Mouse (Mus musculus) splenic B cell, adult 2 months (primary cell): Measurements from ENCODE around the gene Lzts3.

Experiments
- DNase-seq: peaks from one replicate; pipeline ENCODE4 v3.0.0-alpha.2; 2011; ENCODE audit warnings: low read depth, low spot score
- H3K27me3 ChIP-seq: 2 replicates; pipeline ENCODE4 v1.6.1; 2012; ENCODE audit warnings: mild to moderate bottlenecking, low read length, moderate library complexity, mixed read lengths; ENCODE audit not compliant: control insufficient read depth, poor library complexity, insufficient read depth, severe bottlenecking
- H3K36me3 ChIP-seq: 2 replicates; pipeline ENCODE4 v1.6.1; 2012; ENCODE audit warnings: mild to moderate bottlenecking, low read length, moderate library complexity, mixed read lengths; ENCODE audit not compliant: control insufficient read depth, poor library complexity, insufficient read depth, severe bottlenecking

The Lzts3 gene

DNA sequence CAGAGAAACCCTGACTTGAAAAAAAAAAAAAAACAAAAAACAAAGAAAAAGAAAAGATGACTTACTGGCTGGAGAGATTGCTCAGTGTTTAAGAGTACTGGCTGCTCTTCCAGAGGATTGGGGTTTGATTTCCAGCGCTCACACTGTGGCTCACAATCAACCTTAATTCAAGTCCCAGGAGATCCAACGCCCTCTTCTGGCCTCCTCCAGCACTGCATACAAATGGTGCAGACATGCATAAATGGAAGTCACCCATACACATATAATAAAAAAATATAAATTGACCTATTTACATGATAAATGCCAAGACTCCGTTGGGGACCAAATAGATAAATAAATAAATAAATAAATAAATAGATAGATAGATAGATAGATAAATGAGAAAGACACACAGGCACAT is 14.2 kb downstream of the Lzts3 start:
- peak; percentile 43 for DNase-seq

DNA sequence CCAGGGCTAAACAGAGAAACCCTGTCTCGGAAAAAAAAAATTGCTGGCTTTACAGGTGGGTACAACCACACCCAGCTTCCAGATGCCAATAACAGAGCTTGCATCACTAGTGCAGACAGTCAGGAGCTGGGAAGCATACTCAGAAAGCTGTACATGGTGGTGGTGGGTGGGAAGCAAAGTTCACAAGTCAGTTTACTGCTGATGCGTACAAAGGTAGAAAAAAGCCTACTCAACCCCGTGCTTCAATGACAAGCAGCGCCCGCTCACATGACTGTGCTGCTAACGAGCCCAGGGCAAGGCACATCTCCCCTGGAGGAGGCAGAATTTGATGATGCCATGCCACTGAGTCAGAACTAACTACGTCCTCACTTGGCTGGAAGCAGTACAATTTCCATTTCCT is 23.6 kb downstream of the Lzts3 start:
- DNase-seq: no peak
- no peaks in the 10 kb centered on the region for H3K27me3 ChIP-seq

More for the DNA sequence above, 14.2 kb downstream of the Lzts3 start:
- H3K36me3 ChIP-seq: no peaks in the 10 kb centered on the region; the same call in 1 of the 2 replicates
- no peaks in the 10 kb centered on the region for H3K27me3 ChIP-seq

GRCm38 (mm10) chr2:130613091-130613490 is 29.5 kb downstream of the Lzts3 start:
- H3K27me3 ChIP-seq: no peaks in the 10 kb centered on the region
- peaks cover 2% of the 10 kb centered on the region; the same call in 1 of the 2 replicates for H3K36me3 ChIP-seq
- DNase-seq: no peak

More for the DNA sequence above, 23.6 kb downstream of the Lzts3 start:
- peaks cover 4% of the 10 kb centered on the region; the same call in 1 of the 2 replicates for H3K36me3 ChIP-seq

GRCm38 (mm10) chr2:130602195-130602594 is 40.4 kb downstream of the Lzts3 start:
- DNase-seq: no peak
- H3K27me3 ChIP-seq: no peaks in the 10 kb centered on the region
- peaks cover 4% of the 10 kb centered on the region; the same call in 1 of the 2 replicates for H3K36me3 ChIP-seq

- peaks cover 6% of the 10 kb centered on the region; the same call in 1 of the 2 replicates for H3K36me3 ChIP-seq
- no peak for DNase-seq
- no peaks in the 10 kb centered on the region for H3K27me3 ChIP-seq
These were observed 44.2 kb downstream of the Lzts3 start for GRCm38 (mm10) chr2:130598399-130598798.

GRCm38 (mm10) chr2:130597601-130598010 is 45.0 kb downstream of the Lzts3 start:
- no peaks in the 10 kb centered on the region for H3K27me3 ChIP-seq
- peak; percentile 34 for DNase-seq
- H3K36me3 ChIP-seq: peaks cover 6% of the 10 kb centered on the region; the same call in 1 of the 2 replicates

DNA sequence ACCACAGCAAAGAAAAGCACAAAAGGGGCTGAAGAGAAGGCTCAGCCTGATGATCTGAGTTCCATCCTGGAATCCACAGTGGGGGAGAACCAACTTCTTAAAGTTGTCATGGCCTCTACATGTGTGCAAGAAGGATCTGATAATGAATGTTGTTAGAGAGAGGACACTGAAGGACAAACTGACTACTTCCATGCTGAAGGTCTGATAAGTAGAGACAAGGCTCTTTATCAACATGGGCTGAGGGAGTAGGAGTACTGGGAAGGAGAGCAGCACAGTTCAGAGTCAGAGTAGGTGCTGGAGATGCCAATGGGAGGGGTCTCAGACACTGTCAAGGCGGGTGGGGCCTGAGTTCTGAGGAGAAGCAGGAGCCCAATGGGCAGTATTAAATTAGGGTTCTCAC is 47.0 kb downstream of the Lzts3 start:
- Histone ChIP-seq H3K27me3 (no peaks in the 10 kb centered on the region), H3K36me3 (peaks cover 8% of the 10 kb centered on the region)
- no peak for DNase-seq

- Histone ChIP-seq H3K27me3 (no peaks in the 10 kb centered on the region), H3K36me3 (peaks cover 6% of the 10 kb centered on the region; the same call in 1 of the 2 replicates)
- no peak for DNase-seq
These were observed 51.6 kb downstream of the Lzts3 start for GRCm38 (mm10) chr2:130591016-130591415.

- no peak for DNase-seq
- Histone ChIP-seq H3K27me3 (no peaks in the 10 kb centered on the region), H3K36me3 (peaks cover 5% of the 10 kb centered on the region; the same call in 1 of the 2 replicates)
These were observed 52.8 kb downstream of the Lzts3 start for GRCm38 (mm10) chr2:130589761-130590160.

DNA sequence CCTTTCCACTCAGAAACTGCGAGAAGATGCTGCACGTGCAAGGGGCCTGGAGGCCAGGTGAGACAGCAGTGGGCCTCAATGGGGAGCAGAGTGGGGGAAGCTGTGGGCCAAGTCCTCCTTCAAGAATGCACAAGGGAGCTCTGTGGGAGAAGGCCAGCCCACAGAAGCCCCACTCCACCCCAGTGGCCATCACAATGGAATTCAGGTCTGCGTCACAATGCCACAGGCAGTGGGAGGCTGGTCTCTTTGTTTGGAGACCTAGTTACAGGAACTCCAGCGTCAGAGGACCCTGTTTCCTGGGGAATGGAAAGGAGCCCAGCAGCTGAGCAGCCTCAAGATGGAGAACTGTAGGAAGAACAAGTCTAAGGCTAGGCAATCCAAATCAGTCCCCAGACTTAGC is 53.4 kb downstream of the Lzts3 start:
- no peak for DNase-seq
- no peaks in the 10 kb centered on the region for H3K27me3 ChIP-seq
- H3K36me3 ChIP-seq: peaks cover 4% of the 10 kb centered on the region; the same call in 1 of the 2 replicates

GRCm38 (mm10) chr2:130588373-130588772 is 54.2 kb downstream of the Lzts3 start:
- H3K27me3 ChIP-seq: no peaks in the 10 kb centered on the region
- peaks cover 4% of the 10 kb centered on the region; the same call in 1 of the 2 replicates for H3K36me3 ChIP-seq
- no peak for DNase-seq

GRCm38 (mm10) chr2:130586016-130586415 is 56.6 kb downstream of the Lzts3 start:
- Histone ChIP-seq H3K27me3 (no peaks in the 10 kb centered on the region), H3K36me3 (peaks cover 1% of the 10 kb centered on the region; the same call in 1 of the 2 replicates)
- DNase-seq: no peak

GRCm38 (mm10) chr2:130583902-130584560 is 58.6 kb downstream of the Lzts3 start:
- Histone ChIP-seq H3K27me3 (no peaks in the 10 kb centered on the region), H3K36me3 (no peaks in the 10 kb centered on the region)
- DNase-seq: no peak
